Mouse (Mus musculus): ENCODE data around the gene Rsph1. TPM values are rescaled to one million over a fixed set of nuclear protein-coding genes. Genes with fewer than 3 reads are reported as not detected.
"Not testable (repeated sequence)": the region's sequence is repeated elsewhere in the genome, so short reads cannot be mapped to it uniquely, and the experiment has no call there.

The Rsph1 gene
- polyA plus RNA-seq, 1 experiment from 2014 or later = 1.3 TPM

- WGBS = 51% methylated on average over 19 of the region's 19 CpGs
- no peaks in the 10 kb centered on the region for H3K9me3 ChIP-seq
Measured at GRCm38 (mm10) chr17:31281830-31282686, 4.9 kb upstream of the Rsph1 start.

GRCm38 (mm10) chr17:31280269-31280668 is 3.1 kb upstream of the Rsph1 start:
- Histone ChIP-seq H3K27ac (no peak overlapping the region), H3K4me1 (replicated peaks) (peaks cover 5% of the 10 kb centered on the region), H3K27me3 (replicated peaks) (no peaks in the 10 kb centered on the region), H3K4me2 (replicated peaks) (no peak overlapping the region), H3K36me3 (no peaks in the 10 kb centered on the region), H3K4me3 (replicated peaks) (no peak overlapping the region), H3K9ac (no peak overlapping the region), H3K9me3 (no peaks in the 10 kb centered on the region)
- no peak for ATAC-seq
- 50% methylated on average over 6 of the region's 6 CpGs for WGBS

More at GRCm38 (mm10) chr17:31281830-31282686, 4.9 kb upstream of the Rsph1 start:
- ATAC-seq = no peak
- Histone ChIP-seq H3K27me3 (replicated peaks) (no peaks in the 10 kb centered on the region), H3K4me1 (replicated peaks) (peaks cover 5% of the 10 kb centered on the region; the same call in 1 of the 2 replicates), H3K36me3 (no peaks in the 10 kb centered on the region), H3K9ac (no peak overlapping the region), H3K4me2 (replicated peaks) (no peak overlapping the region), H3K4me3 (replicated peaks) (no peak overlapping the region), H3K27ac (no peak overlapping the region)

GRCm38 (mm10) chr17:31279541-31279940 is 2.4 kb upstream of the Rsph1 start:
- peaks cover 5% of the 10 kb centered on the region for H3K4me1 ChIP-seq (replicated peaks)
- ATAC-seq = no peak
- H3K4me3 ChIP-seq (replicated peaks) = no peak overlapping the region
- H3K9me3 ChIP-seq = no peaks in the 10 kb centered on the region
- no peak overlapping the region for H3K9ac ChIP-seq
- no peak overlapping the region for H3K27ac ChIP-seq
- WGBS = 79% methylated on average over 9 of the region's 9 CpGs
- H3K4me2 ChIP-seq (replicated peaks) = no peak overlapping the region
- H3K36me3 ChIP-seq = no peaks in the 10 kb centered on the region
- no peaks in the 10 kb centered on the region for H3K27me3 ChIP-seq (replicated peaks)

GRCm38 (mm10) chr17:31277931-31278330 is 748 bp upstream of the Rsph1 start:
- Histone ChIP-seq H3K4me1 (replicated peaks) (peaks cover 5% of the 10 kb centered on the region), H3K9me3 (no peaks in the 10 kb centered on the region), H3K4me3 (replicated peaks) (no peak overlapping the region), H3K36me3 (no peaks in the 10 kb centered on the region), H3K27me3 (replicated peaks) (no peaks in the 10 kb centered on the region), H3K4me2 (replicated peaks) (no peak overlapping the region), H3K9ac (no peak overlapping the region), H3K27ac (no peak overlapping the region)
- ATAC-seq = no peak
- WGBS = 78% methylated on average over 4 of the region's 4 CpGs

- WGBS = 31% methylated on average over 9 of the region's 9 CpGs
- ATAC-seq = no peak; the same call in 1 of the 2 replicates
- H3K4me3 ChIP-seq (replicated peaks) = peak overlapping the region; percentile 40
- no peaks in the 10 kb centered on the region for H3K9me3 ChIP-seq
- peak overlapping the region; percentile 93 for H3K4me2 ChIP-seq (replicated peaks)
- no peaks in the 10 kb centered on the region for H3K36me3 ChIP-seq
- H3K27me3 ChIP-seq (replicated peaks) = no peaks in the 10 kb centered on the region
- peaks cover 5% of the 10 kb centered on the region for H3K4me1 ChIP-seq (replicated peaks)
- no peak overlapping the region for H3K9ac ChIP-seq
- H3K27ac ChIP-seq = no peak overlapping the region
Measured at GRCm38 (mm10) chr17:31276207-31276921, 819 bp downstream of the Rsph1 start.

GRCm38 (mm10) chr17:31275181-31275580 is 2.0 kb downstream of the Rsph1 start:
- Histone ChIP-seq H3K27ac (no peak overlapping the region), H3K36me3 (no peaks in the 10 kb centered on the region), H3K27me3 (replicated peaks) (no peaks in the 10 kb centered on the region), H3K9ac (no peak overlapping the region), H3K9me3 (no peaks in the 10 kb centered on the region), H3K4me3 (replicated peaks) (no peak overlapping the region), H3K4me2 (replicated peaks) (no peak overlapping the region), H3K4me1 (replicated peaks) (peaks cover 5% of the 10 kb centered on the region)
- ATAC-seq = no peak
- WGBS = 63% methylated on average over 6 of the region's 6 CpGs

GRCm38 (mm10) chr17:31273631-31274030 is 3.6 kb downstream of the Rsph1 start:
- Histone ChIP-seq H3K27me3 (replicated peaks) (no peaks in the 10 kb centered on the region), H3K4me3 (replicated peaks) (no peak overlapping the region), H3K9me3 (no peaks in the 10 kb centered on the region), H3K27ac (no peak overlapping the region), H3K4me2 (replicated peaks) (no peak overlapping the region), H3K36me3 (no peaks in the 10 kb centered on the region), H3K9ac (no peak overlapping the region), H3K4me1 (replicated peaks) (peaks cover 5% of the 10 kb centered on the region)
- 92% methylated on average over 8 of the region's 8 CpGs for WGBS
- no peak for ATAC-seq

GRCm38 (mm10) chr17:31272416-31273165 is 4.6 kb downstream of the Rsph1 start:
- Histone ChIP-seq H3K27ac (no peak overlapping the region), H3K9ac (no peak overlapping the region), H3K36me3 (no peaks in the 10 kb centered on the region), H3K4me3 (replicated peaks) (no peak overlapping the region), H3K4me1 (replicated peaks) (peaks cover 4% of the 10 kb centered on the region), H3K27me3 (replicated peaks) (no peaks in the 10 kb centered on the region), H3K4me2 (replicated peaks) (no peak overlapping the region), H3K9me3 (no peaks in the 10 kb centered on the region)
- WGBS = 85% methylated on average over 9 of the region's 9 CpGs
- ATAC-seq = no peak

GRCm38 (mm10) chr17:31271136-31271851 is 5.9 kb downstream of the Rsph1 start:
- ATAC-seq = no peak
- H3K9ac ChIP-seq = no peak overlapping the region
- no peak overlapping the region for H3K27ac ChIP-seq
- WGBS = 50% methylated on average over 7 of the region's 7 CpGs
- H3K9me3 ChIP-seq = no peaks in the 10 kb centered on the region
- no peaks in the 10 kb centered on the region for H3K36me3 ChIP-seq
- H3K4me1 ChIP-seq (replicated peaks) = no peaks in the 10 kb centered on the region
- no peaks in the 10 kb centered on the region for H3K27me3 ChIP-seq (replicated peaks)
- H3K4me3 ChIP-seq (replicated peaks) = no peak overlapping the region
- no peak overlapping the region for H3K4me2 ChIP-seq (replicated peaks)

- ATAC-seq; H3K4me2 ChIP-seq (replicated peaks); H3K27me3 ChIP-seq (replicated peaks); H3K9ac ChIP-seq; H3K27ac ChIP-seq; H3K4me1 ChIP-seq (replicated peaks); H3K4me3 ChIP-seq (replicated peaks); H3K36me3 ChIP-seq; H3K9me3 ChIP-seq: not testable (repeated sequence)
- WGBS = 86% methylated on average over 8 of the region's 8 CpGs
Measured at GRCm38 (mm10) chr17:31270736-31271135, 6.4 kb downstream of the Rsph1 start.

- no peak overlapping the region for H3K4me3 ChIP-seq (replicated peaks)
- ATAC-seq = no peak
- WGBS = 89% methylated on average over 4 of the region's 4 CpGs
- no peaks in the 10 kb centered on the region for H3K9me3 ChIP-seq
- no peak overlapping the region for H3K4me2 ChIP-seq (replicated peaks)
- H3K27me3 ChIP-seq (replicated peaks) = no peaks in the 10 kb centered on the region
- H3K36me3 ChIP-seq = no peaks in the 10 kb centered on the region
- peaks cover under 1% of the 10 kb centered on the region; the same call in 1 of the 2 replicates for H3K4me1 ChIP-seq (replicated peaks)
- no peak overlapping the region for H3K9ac ChIP-seq
- H3K27ac ChIP-seq = no peak overlapping the region
Measured at GRCm38 (mm10) chr17:31270246-31270645, 6.9 kb downstream of the Rsph1 start.
